In genomic region chr16:85484557-85484956, GRCm38 (mm10) we compare ENCODE assay signal across 24 mouse cellular contexts.
A peak's percentile ranks its signal among the peaks of the same experiment; 100 is the strongest.
DNase-seq lines count a peak whose midpoint lies in the region; ATAC-seq and TF ChIP-seq lines count a peak whose summit lies in the region.
"Had no signal": no experiment of that assay in that cellular context is flagged by ENCODE, and none has a peak within 500 bp of the region (broad histone marks: within the 10 kb centered on the region; RNA-seq: fewer than 3 reads in every experiment).

No protein-coding gene starts in this region.

- H3K27ac ChIP-seq in forebrain, postnatal 0 days (ENCODE audit: low read depth, low read length): no peak overlapping the region
- H3K27ac ChIP-seq in forebrain, embryonic 10.5 days: no peak overlapping the region
- H3K27ac ChIP-seq in midbrain, embryonic 14.5 days (replicated peaks; ENCODE audit: low read depth, low read length): no peak overlapping the region
- H3K27ac ChIP-seq in midbrain, embryonic 11.5 days (ENCODE audit: low read depth, low read length): no peak overlapping the region
- H3K27ac ChIP-seq: forebrain, embryonic 15.5 days; gastrocnemius, adult 2 months; hindbrain, embryonic 10.5 days; hindbrain, embryonic 13.5 days had no signal

- TF ChIP-seq CTCF in forebrain, postnatal 0 days (IDR thresholded peaks at IDR 0.05; ENCODE audit: low read depth): no peak

- H3K36me3 ChIP-seq in forebrain, postnatal 0 days (ENCODE audit: insufficient read depth): no peaks in the 10 kb centered on the region
- no peaks in the 10 kb centered on the region for H3K36me3 ChIP-seq in forebrain, embryonic 10.5 days (replicated peaks)
- no peaks in the 10 kb centered on the region for H3K36me3 ChIP-seq in midbrain, embryonic 14.5 days (ENCODE audit: control insufficient read depth, insufficient read depth, low read length)
- no peaks in the 10 kb centered on the region for H3K36me3 ChIP-seq in midbrain, embryonic 11.5 days (ENCODE audit: control insufficient read depth, insufficient read depth, low read length)
- H3K36me3 ChIP-seq: forebrain, embryonic 15.5 days; G1E; hindbrain, embryonic 10.5 days; hindbrain, embryonic 13.5 days had no signal

- H3K4me1 ChIP-seq in forebrain, postnatal 0 days (ENCODE audit: insufficient read depth): no peaks in the 10 kb centered on the region
- no peaks in the 10 kb centered on the region for H3K4me1 ChIP-seq in forebrain, embryonic 10.5 days
- no peaks in the 10 kb centered on the region for H3K4me1 ChIP-seq in midbrain, embryonic 14.5 days (ENCODE audit: control insufficient read depth, insufficient read depth, low read length)
- no peaks in the 10 kb centered on the region for H3K4me1 ChIP-seq in midbrain, embryonic 11.5 days (ENCODE audit: control insufficient read depth, insufficient read depth, low read length)
- H3K4me1 ChIP-seq: forebrain, embryonic 15.5 days; hindbrain, embryonic 10.5 days; hindbrain, embryonic 13.5 days had no signal

- 66% methylated on average over 4 of the region's 4 CpGs for WGBS in forebrain, postnatal 0 days
- 90% methylated on average over 4 of the region's 4 CpGs for WGBS in forebrain, embryonic 10.5 days
- WGBS in midbrain, embryonic 14.5 days: 83% methylated on average over 4 of the region's 4 CpGs
- WGBS in midbrain, embryonic 11.5 days: 79% methylated on average over 4 of the region's 4 CpGs

- no peak overlapping the region for H3K4me2 ChIP-seq in forebrain, postnatal 0 days (ENCODE audit: low read depth)
- H3K4me2 ChIP-seq in midbrain, embryonic 14.5 days (ENCODE audit: low read length): no peak overlapping the region
- H3K4me2 ChIP-seq in midbrain, embryonic 11.5 days: no peak overlapping the region
- H3K4me2 ChIP-seq: forebrain, embryonic 15.5 days; heart, embryonic 11.5 days; hindbrain, embryonic 13.5 days had no signal

- no peak overlapping the region for H3K4me3 ChIP-seq in forebrain, postnatal 0 days (ENCODE audit: low read depth, low read length)
- H3K4me3 ChIP-seq in forebrain, embryonic 10.5 days: no peak overlapping the region
- H3K4me3 ChIP-seq in midbrain, embryonic 14.5 days (replicated peaks; ENCODE audit: low read depth, low read length): no peak overlapping the region
- no peak overlapping the region for H3K4me3 ChIP-seq in midbrain, embryonic 11.5 days (ENCODE audit: low read depth, low read length)
- H3K4me3 ChIP-seq: forebrain, embryonic 15.5 days; gastrocnemius, adult 2 months; hindbrain, embryonic 10.5 days; hindbrain, embryonic 13.5 days had no signal

- DNase-seq in forebrain, postnatal 0 days: no peak
- no peak for DNase-seq in forebrain, embryonic 10.5 days (ENCODE audit: extremely low spot score, low spot score)
- peak; percentile 32 for DNase-seq in midbrain, embryonic 14.5 days
- DNase-seq in midbrain, embryonic 11.5 days (ENCODE audit: low spot score, missing footprints): no peak
- peak; percentile 36 to 51 for DNase-seq in right cerebral cortex, postnatal 10 days (ENCODE audit: low spot score in 2 of 2)
- no peak for DNase-seq in right cerebral cortex, adult 2 months (ENCODE audit: low spot score in 2 of 2)
- no peak for DNase-seq in heart, postnatal 14 days
- DNase-seq: adrenal gland, postnatal 10 days; adrenal gland, postnatal 36 days; B cell, adult 2 months; cerebellum, adult 11-12 months; cerebellum, adult 9-10 months; cerebellum, postnatal 14 days; gastrocnemius, adult 2 months; gastrocnemius, postnatal 14 days; heart, adult 11 months; heart, postnatal 36 days had no signal

- no peaks in the 10 kb centered on the region for H3K9me3 ChIP-seq in forebrain, postnatal 0 days (ENCODE audit: low read length)
- H3K9me3 ChIP-seq in forebrain, embryonic 10.5 days: no peaks in the 10 kb centered on the region
- H3K9me3 ChIP-seq in midbrain, embryonic 14.5 days (ENCODE audit: control insufficient read depth, low read length): no peaks in the 10 kb centered on the region
- H3K9me3 ChIP-seq in midbrain, embryonic 11.5 days (ENCODE audit: control insufficient read depth, low read length): no peaks in the 10 kb centered on the region
- H3K9me3 ChIP-seq: forebrain, embryonic 15.5 days; hindbrain, embryonic 10.5 days; hindbrain, embryonic 13.5 days had no signal

- no peak overlapping the region for H3K9ac ChIP-seq in forebrain, postnatal 0 days
- H3K9ac ChIP-seq in midbrain, embryonic 14.5 days (replicated peaks; ENCODE audit: low read length): no peak overlapping the region
- no peak overlapping the region for H3K9ac ChIP-seq in midbrain, embryonic 11.5 days (ENCODE audit: low read length)
- H3K9ac ChIP-seq: forebrain, embryonic 15.5 days; hindbrain, embryonic 13.5 days had no signal

- peak; percentile 50; the same call in 1 of the 2 replicates for ATAC-seq in forebrain, postnatal 0 days
- no peak for ATAC-seq in midbrain, embryonic 14.5 days (ENCODE audit: low FRiP score, low TSS enrichment)
- ATAC-seq in midbrain, embryonic 11.5 days (ENCODE audit: low FRiP score): no peak
- ATAC-seq: forebrain, embryonic 15.5 days; Patski had no signal

- intact Hi-C loops in heart, postnatal 14 days (cut with DNase I): no loop called here

- H3K27me3 ChIP-seq in forebrain, postnatal 0 days (ENCODE audit: insufficient read depth, low read length): no peaks in the 10 kb centered on the region
- no peaks in the 10 kb centered on the region for H3K27me3 ChIP-seq in forebrain, embryonic 10.5 days (ENCODE audit: poor library complexity, severe bottlenecking)
- no peaks in the 10 kb centered on the region for H3K27me3 ChIP-seq in midbrain, embryonic 14.5 days (ENCODE audit: control insufficient read depth, insufficient read depth, low read length)
- H3K27me3 ChIP-seq in midbrain, embryonic 11.5 days (ENCODE audit: control insufficient read depth, insufficient read depth, low read length): no peaks in the 10 kb centered on the region
- H3K27me3 ChIP-seq: CH12.LX; forebrain, embryonic 15.5 days; hindbrain, embryonic 13.5 days had no signal

Comparison
In these comparisons a context has a peak if more than half of its experiments do, and no peak if none do; other contexts are left out.
1. DNase-seq: peak in midbrain, embryonic 14.5 days (single experiment) and right cerebral cortex, postnatal 10 days (2 of 2); none in forebrain, postnatal 0 days (single experiment), forebrain, embryonic 10.5 days (single experiment), midbrain, embryonic 11.5 days (single experiment), right cerebral cortex, adult 2 months (0 of 2) and heart, postnatal 14 days (0 of 2).